Mouse (Mus musculus) C2C12 (cell line): ENCODE results near the gene Ece1.

ENCODE experiments used
- CEBPB ChIP-seq: IDR thresholded peaks from one replicate; pipeline ENCODE4 v1.6.1; 2011; ENCODE audit warnings: low read depth, mild to moderate bottlenecking, control low read depth, moderate library complexity
- CTCF ChIP-seq: IDR thresholded peaks from one replicate; pipeline ENCODE4 v1.5.1; 2011; ENCODE audit not compliant: control insufficient read depth, insufficient read depth, insufficient read length
- FOSL1 ChIP-seq: IDR thresholded peaks from one replicate; pipeline ENCODE4 v1.8.0; 2011; ENCODE audit warnings: mild to moderate bottlenecking, low read length; ENCODE audit not compliant: poor library complexity, insufficient read depth, severe bottlenecking
- MAX ChIP-seq: IDR thresholded peaks from one replicate; pipeline ENCODE4 v1.6.1; 2011; ENCODE audit warnings: mild to moderate bottlenecking, control low read depth
- USF1 ChIP-seq: IDR thresholded peaks from one replicate; pipeline ENCODE4 v1.6.1; 2011; ENCODE audit warnings: low read depth, mild to moderate bottlenecking, control low read depth, moderate library complexity

GRCm38 (mm10) chr4:137908489-137908888 is 46.5 kb downstream of the Ece1 start:
- TF ChIP-seq USF1 (no peak), CTCF (no peak), FOSL1 (no peak), MAX (no peak), CEBPB (no peak)
